Mouse (Mus musculus) liver, adult 2 months (tissue): Measurements from ENCODE around the gene Gm20721. TPM values are rescaled to one million over a fixed set of nuclear protein-coding genes. Genes with fewer than 3 reads are reported as not detected.

ENCODE experiments used
- DNase-seq: peaks from one replicate; pipeline ENCODE4 v3.0.0-alpha.2; 2011; ENCODE audit warnings: low read depth, low spot score; ENCODE audit errors: extremely low read depth
- H3K27ac ChIP-seq: fragments of 200-500 bp; replicated peaks from 2 replicates; pipeline ENCODE4 v1.5.1; 2012; ENCODE audit warnings: low read depth, mild to moderate bottlenecking, control low read depth, inconsistent platforms, low read length; ENCODE audit not compliant: insufficient read depth
- H3K27me3 ChIP-seq: fragments of 200-500 bp; 2 replicates; pipeline ENCODE4 v1.6.1; 2012; ENCODE audit warnings: mild to moderate bottlenecking, moderate library complexity, low read length, inconsistent platforms; ENCODE audit not compliant: control insufficient read depth, insufficient read depth
- H3K36me3 ChIP-seq: fragments of 200-500 bp; 2 replicates; pipeline ENCODE4 v1.6.1; 2012; ENCODE audit warnings: low read length, inconsistent platforms; ENCODE audit not compliant: control insufficient read depth, insufficient read depth
- H3K4me1 ChIP-seq: fragments of 200-500 bp; 2 replicates; pipeline ENCODE4 v1.6.1; 2011; ENCODE audit warnings: low read length; ENCODE audit not compliant: control insufficient read depth, insufficient read depth
- H3K4me3 ChIP-seq: fragments of 200-500 bp; 2 replicates; pipeline ENCODE4 v1.5.1; 2011; ENCODE audit warnings: low read depth, mild to moderate bottlenecking, control low read depth, low read length, moderate library complexity; ENCODE audit not compliant: insufficient read depth
- H3K79me2 ChIP-seq: fragments of 200-500 bp; 2 replicates; pipeline ENCODE4 v1.6.1; 2012; ENCODE audit warnings: inconsistent platforms, mild to moderate bottlenecking, low read length, moderate library complexity; ENCODE audit not compliant: control insufficient read depth, insufficient read depth
- H3K9ac ChIP-seq: fragments of 200-500 bp; 2 replicates; pipeline ENCODE4 v1.6.1; 2012; ENCODE audit warnings: low read depth, mild to moderate bottlenecking, control low read depth, inconsistent platforms, low read length
- CTCF ChIP-seq: fragments of 200-500 bp; IDR thresholded peaks from 2 replicates; pipeline ENCODE4 v1.5.1; 2011; ENCODE audit warnings: low read depth, low read length, control low read depth
- POLR2A ChIP-seq: fragments of 200-500 bp; IDR thresholded peaks from 2 replicates; pipeline ENCODE4 v1.6.1; 2011; ENCODE audit warnings: low read length, control low read depth; ENCODE audit not compliant: insufficient read depth; ENCODE audit errors: extremely low read depth
- WGBS: fragments of 180-500 bp; shearing (Covaris S2); methylation state at CpG from one replicate; pipeline ENCODE4 v1.1.7; 2018; 5-methylcytosine and 5-hydroxymethylcytosine counted together
- polyA plus RNA-seq: library from polyadenylated mRNA; depleted of rRNA; stranded (reverse); fragments of >200 nt; gene quantifications from 2 replicates; pipeline ENCODE4 v1.2.3, GENCODE M21; 2012
- total RNA-seq: library from RNA; depleted of rRNA; stranded (reverse); fragments of >200 nt; gene quantifications from 2 replicates; pipeline ENCODE4 v1.2.3, GENCODE M21; 2014

Gene Gm20721
- total and polyA plus RNA-seq, 2 experiments = 0.31 TPM; not detected in 1

DNA sequence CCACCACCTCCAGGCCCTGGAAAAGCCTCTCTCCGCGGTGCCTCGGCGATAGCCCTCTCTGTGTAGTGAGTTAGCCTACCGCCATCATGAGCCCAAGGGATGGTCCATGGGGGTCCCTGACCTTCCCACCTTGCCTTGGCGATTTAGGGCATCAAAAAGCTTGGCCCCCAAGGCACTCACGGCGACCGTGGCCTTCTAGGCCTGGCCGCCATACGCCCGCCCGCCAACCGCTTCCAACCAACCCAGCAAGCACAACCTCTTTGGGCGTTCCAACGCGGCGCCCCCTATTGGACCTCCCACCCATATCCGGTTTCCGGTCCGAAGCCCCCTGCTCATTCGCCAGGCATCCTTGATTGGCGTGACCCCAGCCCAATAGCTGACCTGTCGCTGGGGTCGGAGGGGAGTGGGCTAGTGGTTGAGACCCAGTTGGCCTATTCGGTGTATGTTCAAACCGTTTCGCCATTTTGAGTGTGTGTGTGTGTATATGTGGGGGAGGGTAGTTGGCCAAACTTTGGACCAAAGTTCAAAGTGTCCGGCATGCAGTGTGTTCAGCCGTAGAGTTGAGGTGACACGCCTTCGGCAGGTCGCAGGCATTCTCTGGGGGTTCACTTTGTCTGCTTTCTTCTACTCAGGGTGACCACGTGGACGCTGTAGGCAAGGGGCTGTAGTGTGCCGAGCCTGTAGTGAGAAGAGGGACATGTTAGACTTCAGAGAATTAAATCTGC, 51.2 kb downstream of the Gm20721 start:
- DNase-seq = no peak
- no peaks in the 10 kb centered on the region for H3K4me1 ChIP-seq
- peak overlapping the region; percentile 30; the same call in 1 of the 2 replicates for H3K4me3 ChIP-seq
- peaks cover 9% of the 10 kb centered on the region for H3K27me3 ChIP-seq
- no peak overlapping the region for H3K27ac ChIP-seq
- H3K9ac ChIP-seq = no peak overlapping the region
- no peaks in the 10 kb centered on the region for H3K36me3 ChIP-seq
- H3K79me2 ChIP-seq = no peaks in the 10 kb centered on the region
- no peak for TF ChIP-seq CTCF
- TF ChIP-seq POLR2A = no peak
- WGBS = 46% methylated on average over 36 of the region's 36 CpGs

DNA sequence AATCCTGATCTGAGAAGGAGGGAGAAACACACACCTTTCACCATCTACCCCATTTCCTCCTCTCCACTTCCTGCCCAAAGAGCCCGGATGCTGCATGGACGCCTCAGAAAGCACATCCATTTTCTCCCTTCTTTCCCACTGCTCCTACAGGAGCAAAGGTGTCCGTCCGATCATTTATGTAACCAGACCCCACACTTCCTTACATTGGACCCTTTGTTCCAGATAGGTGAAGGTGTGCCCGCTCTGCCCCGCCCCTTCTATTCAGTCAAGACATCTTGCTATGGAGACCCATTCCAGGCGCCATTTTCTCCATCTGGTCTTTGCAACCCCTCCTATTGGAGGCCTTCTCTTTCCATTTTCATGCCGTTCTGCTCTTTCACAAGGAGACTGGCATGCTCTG, 52.1 kb downstream of the Gm20721 start:
- no peak overlapping the region for H3K27ac ChIP-seq
- peaks cover 9% of the 10 kb centered on the region for H3K27me3 ChIP-seq
- H3K4me3 ChIP-seq = no peak overlapping the region
- H3K4me1 ChIP-seq = no peaks in the 10 kb centered on the region
- no peak for DNase-seq
- H3K9ac ChIP-seq = no peak overlapping the region
- TF ChIP-seq POLR2A (no peak), CTCF (no peak)
- H3K79me2 ChIP-seq = no peaks in the 10 kb centered on the region
- no peaks in the 10 kb centered on the region for H3K36me3 ChIP-seq
- 62% methylated on average over 8 of the region's 8 CpGs for WGBS

DNA sequence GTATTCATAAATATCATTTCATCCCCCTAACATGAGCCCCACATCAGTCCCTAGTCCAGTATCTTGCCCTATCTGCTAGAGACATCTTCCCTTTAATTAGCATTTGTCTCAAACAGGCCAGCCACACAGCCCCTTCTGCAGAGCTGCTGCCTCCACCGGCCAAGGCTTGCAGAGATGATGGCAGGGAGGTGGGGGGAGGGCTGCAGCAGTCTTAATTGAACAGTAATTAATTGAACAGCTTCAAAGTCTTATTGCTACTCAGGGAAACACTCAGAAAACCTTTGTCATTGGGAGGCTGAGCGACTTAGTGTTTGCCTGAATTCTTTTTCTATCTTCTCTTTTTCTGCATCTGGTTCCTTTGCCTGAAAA, 54.9 kb downstream of the Gm20721 start:
- Histone ChIP-seq H3K4me3 (no peak overlapping the region), H3K9ac (no peak overlapping the region), H3K4me1 (no peaks in the 10 kb centered on the region), H3K79me2 (no peaks in the 10 kb centered on the region), H3K36me3 (no peaks in the 10 kb centered on the region), H3K27ac (no peak overlapping the region), H3K27me3 (peaks cover 6% of the 10 kb centered on the region; the same call in 1 of the 2 replicates)
- no peak for DNase-seq
- 70% methylated on average over 2 of the region's 2 CpGs for WGBS
- TF ChIP-seq CTCF = no peak
- TF ChIP-seq POLR2A = no peak

GRCm38 (mm10) chr2:174291029-174291661, 55.4 kb downstream of the Gm20721 start:
- H3K9ac ChIP-seq = no peak overlapping the region
- no peaks in the 10 kb centered on the region for H3K79me2 ChIP-seq
- H3K4me3 ChIP-seq = no peak overlapping the region
- WGBS = 79% methylated on average over 8 of the region's 8 CpGs
- DNase-seq = no peak
- no peaks in the 10 kb centered on the region for H3K36me3 ChIP-seq
- no peak overlapping the region for H3K27ac ChIP-seq
- TF ChIP-seq POLR2A = no peak
- TF ChIP-seq CTCF = no peak
- peaks cover 6% of the 10 kb centered on the region; the same call in 1 of the 2 replicates for H3K27me3 ChIP-seq
- no peaks in the 10 kb centered on the region for H3K4me1 ChIP-seq

GRCm38 (mm10) chr2:174288673-174289430, 57.7 kb downstream of the Gm20721 start:
- 42% methylated on average over 12 of the region's 12 CpGs for WGBS
- no peaks in the 10 kb centered on the region for H3K79me2 ChIP-seq
- H3K27me3 ChIP-seq = 0 out of 2 replicates have a peak, but pooled peaks cover 6% of the 10 kb centered on the region
- DNase-seq = no peak
- no peak overlapping the region for H3K9ac ChIP-seq
- H3K4me1 ChIP-seq = no peaks in the 10 kb centered on the region
- TF ChIP-seq POLR2A (no peak), CTCF (no peak)
- H3K4me3 ChIP-seq = no peak overlapping the region
- no peaks in the 10 kb centered on the region for H3K36me3 ChIP-seq
- H3K27ac ChIP-seq = no peak overlapping the region
